Mouse (Mus musculus) lung, postnatal 0 days (tissue): ENCODE measurements at regions not wholly inside any gene's neighbourhood (a gene's known extent, or its start where the extent isn't known, plus 50 kb on each side); places are given as distances from the start of the nearest gene placed in this dataset.

Experiments
- CTCF ChIP-seq: IDR thresholded peaks from 2 replicates; pipeline ENCODE4 v1.5.1; 2016; ENCODE audit warnings: antibody characterized with exemption, mild to moderate bottlenecking
- EP300 ChIP-seq: IDR thresholded peaks from 2 replicates; pipeline ENCODE4 v1.6.1; 2016; ENCODE audit warnings: antibody characterized with exemption, mild to moderate bottlenecking, control low read depth

- TF ChIP-seq EP300 (no peak), CTCF (no peak)
These were observed 469.2 kb downstream of the Hsfy2 start for GRCm38 (mm10) chr1:56168063-56168462.
